Mouse (Mus musculus) hindbrain, embryonic 16.5 days (tissue): ENCODE data around the gene Aco2. TPM values are rescaled to one million over a fixed set of nuclear protein-coding genes. Genes with fewer than 3 reads are reported as not detected.

Experiments used
- ATAC-seq: fragments of 200-750 bp; cut with Nextera tagmentation; 2 replicates; pipeline ENCODE4 v1.8.0; 2017; ENCODE audit warnings: moderate TSS enrichment, moderate library complexity
- H3K27ac ChIP-seq: fragments of 300-500 bp; sonication (generic); 2 replicates; pipeline ENCODE4 v1.5.1; 2014; ENCODE audit warnings: low read depth, mild to moderate bottlenecking, control low read depth, low read length, moderate library complexity
- H3K27me3 ChIP-seq: fragments of 300-500 bp; sonication (generic); replicated peaks from 2 replicates; pipeline ENCODE4 v1.6.1; 2014; ENCODE audit warnings: low read length; ENCODE audit not compliant: control insufficient read depth, insufficient read depth
- H3K36me3 ChIP-seq: fragments of 300-500 bp; sonication (generic); 2 replicates; pipeline ENCODE4 v1.6.1; 2014; ENCODE audit warnings: mild to moderate bottlenecking, low read length, moderate library complexity, mixed read lengths; ENCODE audit not compliant: control insufficient read depth, insufficient read depth
- H3K4me1 ChIP-seq: fragments of 300-500 bp; sonication (generic); 2 replicates; pipeline ENCODE4 v1.6.1; 2014; ENCODE audit warnings: low read depth, low read length; ENCODE audit not compliant: control insufficient read depth, insufficient read depth
- H3K4me2 ChIP-seq: fragments of 300-500 bp; sonication (generic); 2 replicates; pipeline ENCODE4 v1.6.1; 2014; ENCODE audit warnings: mild to moderate bottlenecking, low read length, control low read depth, moderate library complexity
- H3K4me3 ChIP-seq: fragments of 300-500 bp; sonication (generic); 2 replicates; pipeline ENCODE4 v1.5.1; 2014; ENCODE audit warnings: mild to moderate bottlenecking, low read length, control low read depth, moderate library complexity
- H3K9ac ChIP-seq: fragments of 300-500 bp; sonication (generic); 2 replicates; pipeline ENCODE4 v1.6.1; 2014; ENCODE audit warnings: low read depth, mild to moderate bottlenecking, control low read depth, low read length, moderate library complexity
- H3K9me3 ChIP-seq: fragments of 300-500 bp; sonication (generic); 2 replicates; pipeline ENCODE4 v1.6.1; 2014; ENCODE audit warnings: mild to moderate bottlenecking, low read length, moderate library complexity; ENCODE audit not compliant: control insufficient read depth
- WGBS: fragments of 180-500 bp; shearing (Covaris S2); extraction: QIAGEN DNeasy Blood & Tissue Kit; methylation state at CpG from one replicate; pipeline ENCODE4 v1.1.7; 2014; 5-methylcytosine and 5-hydroxymethylcytosine counted together
- polyA plus RNA-seq: library from polyadenylated mRNA; unstranded; fragments of >200 nt; fragmentation: Nextera tagmentation; extraction: Ambion mirVana; gene quantifications from 2 replicates; pipeline ENCODE4 v1.2.1, GENCODE M21; 2015

The Aco2 gene
- polyA plus RNA-seq, 1 experiment from 2014 or later = 346 TPM

DNA sequence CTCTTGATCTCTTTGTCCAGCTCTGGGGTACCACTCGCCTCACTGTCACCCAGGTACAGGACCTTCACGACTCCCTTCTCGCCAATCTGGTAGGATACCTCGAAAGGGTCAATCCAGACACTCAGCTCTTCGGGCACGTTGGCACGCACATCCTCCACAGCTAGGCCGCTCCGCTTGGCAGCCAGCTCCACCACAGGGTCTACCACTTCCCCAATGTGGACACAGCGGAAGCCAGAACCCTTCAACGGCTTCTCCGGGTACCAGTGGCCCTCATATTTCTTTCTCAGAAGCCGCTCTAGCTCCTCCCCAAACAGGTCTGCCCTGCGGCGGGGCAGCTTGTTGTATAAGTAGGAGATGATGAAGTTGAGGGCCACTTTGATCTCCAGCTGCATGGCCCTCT lies 20.7 kb upstream of the Aco2 start:
- H3K9ac ChIP-seq = no peak overlapping the region
- 94% methylated on average over 15 of the region's 15 CpGs for WGBS
- H3K4me3 ChIP-seq = no peak overlapping the region
- H3K4me2 ChIP-seq = no peak overlapping the region
- peaks cover 12% of the 10 kb centered on the region for H3K36me3 ChIP-seq
- H3K27me3 ChIP-seq = no peaks in the 10 kb centered on the region
- no peak overlapping the region for H3K27ac ChIP-seq
- ATAC-seq = no peak
- peaks cover 11% of the 10 kb centered on the region for H3K4me1 ChIP-seq
- H3K9me3 ChIP-seq = no peaks in the 10 kb centered on the region

- no peak overlapping the region for H3K9ac ChIP-seq
- peaks cover 17% of the 10 kb centered on the region for H3K4me1 ChIP-seq
- no peak overlapping the region for H3K4me2 ChIP-seq
- no peak overlapping the region for H3K27ac ChIP-seq
- no peaks in the 10 kb centered on the region for H3K9me3 ChIP-seq
- H3K27me3 ChIP-seq = no peaks in the 10 kb centered on the region
- whole genome bisulfite sequencing = 94% methylated on average over 9 of the region's 9 CpGs
- H3K4me3 ChIP-seq = no peak overlapping the region
- peaks cover 12% of the 10 kb centered on the region for H3K36me3 ChIP-seq
- no peak for ATAC-seq
These were observed 19.6 kb upstream of the Aco2 start for GRCm38 (mm10) chr15:81852411-81853000.

- Histone ChIP-seq H3K9ac (no peak overlapping the region), H3K36me3 (peaks cover 12% of the 10 kb centered on the region), H3K4me3 (no peak overlapping the region), H3K9me3 (no peaks in the 10 kb centered on the region), H3K4me2 (no peak overlapping the region), H3K27me3 (no peaks in the 10 kb centered on the region), H3K4me1 (peaks cover 17% of the 10 kb centered on the region), H3K27ac (no peak overlapping the region)
- 88% methylated on average over 7 of the region's 7 CpGs for WGBS
- no peak for ATAC-seq
These were observed 19.0 kb upstream of the Aco2 start for GRCm38 (mm10) chr15:81853081-81853480.

DNA sequence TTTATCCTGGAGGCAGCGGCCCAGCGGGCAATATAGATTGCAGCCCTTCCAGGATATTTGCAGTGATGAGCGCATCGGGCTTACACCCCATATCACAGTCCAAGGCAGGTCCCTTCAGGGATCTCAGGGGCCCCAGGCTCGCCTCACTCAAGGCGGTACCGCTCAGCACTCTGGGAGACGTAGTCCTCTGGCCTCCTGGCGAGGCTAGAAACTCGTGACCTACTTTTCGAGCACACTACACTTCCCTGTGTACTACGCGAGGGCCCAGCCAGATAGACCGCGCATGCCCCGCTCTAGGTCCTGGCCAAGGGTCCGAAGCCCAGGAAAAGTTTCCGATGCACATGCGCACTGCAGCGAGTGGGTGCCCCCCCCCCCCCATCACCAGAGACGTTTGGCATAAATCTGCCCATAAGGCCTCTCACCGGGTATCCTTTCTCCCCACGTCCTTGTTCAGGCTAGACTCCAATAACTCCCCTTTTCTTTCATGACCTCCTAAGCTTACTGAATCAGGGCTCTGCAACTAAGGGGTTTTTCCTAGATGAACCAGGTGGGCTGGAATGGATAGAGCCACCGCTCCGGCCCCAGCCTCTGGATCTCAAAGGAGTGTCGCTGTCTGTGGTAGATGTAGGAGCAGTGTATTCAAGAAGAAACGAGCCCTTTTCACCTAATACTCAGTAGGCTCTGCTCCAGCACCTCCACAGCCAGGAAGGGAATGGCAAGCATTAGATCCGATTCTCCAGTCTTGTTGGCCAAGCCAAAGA lies 15.9 kb upstream of the Aco2 start:
- under 1% methylated on average over 28 of the region's 28 CpGs for WGBS
- Histone ChIP-seq H3K27ac (peak overlapping the region; percentile 95), H3K9me3 (no peaks in the 10 kb centered on the region), H3K36me3 (no peaks in the 10 kb centered on the region; the same call in 1 of the 2 replicates), H3K27me3 (no peaks in the 10 kb centered on the region), H3K9ac (peak overlapping the region; percentile 92), H3K4me1 (peaks cover 23% of the 10 kb centered on the region), H3K4me2 (peak overlapping the region; percentile 96), H3K4me3 (peak overlapping the region; percentile 91)
- ATAC-seq = peak; percentile 87

DNA sequence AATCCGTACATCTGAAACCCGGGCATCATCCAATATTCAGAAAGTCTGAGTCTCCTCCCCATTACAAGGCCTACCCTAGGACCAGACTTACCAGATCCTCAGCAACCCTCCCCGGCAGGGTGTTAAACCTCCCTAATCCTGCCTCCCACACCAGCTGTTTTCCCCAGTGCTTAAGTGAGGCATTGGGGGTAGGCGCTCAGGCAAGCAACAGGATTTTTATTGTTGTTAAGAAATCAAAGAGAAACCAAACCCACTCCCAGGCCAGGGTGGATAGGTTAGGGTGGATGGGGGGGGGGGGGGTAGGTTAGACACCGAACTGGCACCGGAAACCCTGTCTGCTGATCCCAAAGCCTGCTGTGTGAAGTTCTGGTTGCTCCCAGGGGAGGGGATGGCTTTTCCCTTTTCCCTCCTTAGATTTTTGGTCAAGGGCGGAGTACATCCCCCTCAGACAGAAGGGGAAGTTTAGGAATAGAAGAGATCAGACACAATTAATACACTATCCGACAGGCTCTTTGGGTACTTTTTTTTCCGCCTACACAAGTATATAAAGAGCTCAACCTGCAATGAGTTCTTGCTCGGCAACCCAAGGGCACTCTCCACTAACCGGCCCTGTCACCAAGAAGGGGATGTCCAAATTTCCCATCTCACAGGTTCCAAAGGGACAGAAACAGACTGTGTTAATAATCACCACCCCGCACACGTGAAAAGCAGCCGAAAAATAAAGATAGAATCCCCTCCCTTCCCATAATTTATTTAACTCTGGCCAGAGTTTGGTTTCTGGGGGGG lies 15.0 kb upstream of the Aco2 start:
- H3K4me1 ChIP-seq = peaks cover 23% of the 10 kb centered on the region
- no peaks in the 10 kb centered on the region for H3K9me3 ChIP-seq
- peak overlapping the region; percentile 91 for H3K4me3 ChIP-seq
- no peak for ATAC-seq
- no peaks in the 10 kb centered on the region for H3K27me3 ChIP-seq
- peak overlapping the region; percentile 96 for H3K4me2 ChIP-seq
- WGBS = under 1% methylated on average over 14 of the region's 14 CpGs
- no peaks in the 10 kb centered on the region for H3K36me3 ChIP-seq
- peak overlapping the region; percentile 92 for H3K9ac ChIP-seq
- H3K27ac ChIP-seq = peak overlapping the region; percentile 95

DNA sequence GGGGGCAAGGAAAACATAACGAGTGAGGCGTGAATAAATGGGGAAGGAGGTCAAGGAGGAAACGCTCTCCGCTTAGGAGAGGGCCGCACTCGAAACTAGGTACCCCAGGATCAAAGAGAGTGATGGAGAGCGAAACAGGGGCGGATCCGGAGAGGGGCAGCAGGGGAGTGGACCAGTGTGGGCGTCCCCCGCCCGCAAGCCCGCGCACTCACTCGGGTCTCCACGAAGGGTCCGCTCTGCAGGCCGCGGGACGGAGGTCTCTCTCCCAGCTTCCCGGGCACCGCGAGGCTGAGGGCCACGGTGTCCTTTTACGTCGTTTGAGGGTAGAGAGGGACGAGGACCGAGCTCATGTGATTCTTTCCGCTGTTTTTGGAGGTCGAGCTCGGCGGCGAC lies 14.4 kb upstream of the Aco2 start:
- Histone ChIP-seq H3K36me3 (no peaks in the 10 kb centered on the region), H3K27me3 (no peaks in the 10 kb centered on the region), H3K27ac (peak overlapping the region; percentile 95), H3K4me1 (peaks cover 23% of the 10 kb centered on the region), H3K9me3 (no peaks in the 10 kb centered on the region), H3K4me2 (peak overlapping the region; percentile 96), H3K9ac (peak overlapping the region; percentile 92), H3K4me3 (peak overlapping the region; percentile 91)
- ATAC-seq = 0 out of 2 replicates have a peak, but pooled peaks have one; percentile 5
- WGBS = 0% methylated on average over 31 of the region's 33 CpGs

GRCm38 (mm10) chr15:81858138-81858516 lies 14.0 kb upstream of the Aco2 start:
- peak overlapping the region; percentile 92 for H3K9ac ChIP-seq
- H3K9me3 ChIP-seq = no peaks in the 10 kb centered on the region
- H3K27ac ChIP-seq = peak overlapping the region; percentile 95
- ATAC-seq = peak; percentile 10; the same call in 1 of the 2 replicates
- peak overlapping the region; percentile 96 for H3K4me2 ChIP-seq
- H3K36me3 ChIP-seq = no peaks in the 10 kb centered on the region
- H3K4me3 ChIP-seq = peak overlapping the region; percentile 91
- peaks cover 23% of the 10 kb centered on the region for H3K4me1 ChIP-seq
- WGBS = under 1% methylated on average over 23 of the region's 23 CpGs
- H3K27me3 ChIP-seq = no peaks in the 10 kb centered on the region

DNA sequence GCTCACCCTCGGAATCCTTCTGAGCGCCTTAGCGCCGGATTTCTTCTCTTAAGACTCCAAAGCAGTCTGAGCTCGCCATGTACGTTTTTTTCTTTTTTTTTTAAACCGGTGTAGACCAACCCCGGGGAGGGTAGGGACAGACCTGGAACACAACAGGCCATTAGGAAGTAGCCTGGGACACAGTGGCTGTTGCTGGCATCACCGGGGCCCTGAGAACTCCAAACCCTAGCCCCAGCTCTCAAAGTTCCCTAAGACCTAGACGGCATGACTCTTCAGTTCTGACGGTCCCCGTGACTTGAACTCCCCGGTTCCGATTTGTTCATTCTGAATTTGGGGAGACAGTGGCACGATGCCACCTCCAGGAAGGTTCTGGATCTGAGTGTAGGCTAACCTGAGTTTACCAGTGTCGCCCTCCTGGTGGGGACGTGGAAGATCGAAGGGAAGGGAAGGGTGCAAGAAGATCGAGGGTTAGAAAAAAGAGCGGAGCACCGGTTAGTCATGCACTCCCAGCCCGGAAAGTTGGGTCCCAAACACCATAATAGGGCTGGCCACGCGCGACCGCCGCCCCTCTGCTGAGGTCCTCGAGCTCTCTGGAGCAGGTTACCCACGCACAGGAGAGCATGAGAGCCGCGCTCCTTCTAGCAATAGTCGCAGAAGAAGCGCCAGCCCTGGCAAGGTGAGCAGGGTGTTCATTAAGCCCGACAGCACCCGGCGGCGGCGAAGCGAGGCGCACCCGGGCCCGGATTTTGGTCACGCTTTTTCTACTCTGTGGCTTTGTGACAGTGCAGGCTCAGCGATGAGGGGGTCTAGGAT lies 13.4 kb upstream of the Aco2 start, which contains the start of gene Tob2:
TSS of gene Tob2 (minus strand) at position 280 of the 813 bp plus-strand sequence.
- Histone ChIP-seq H3K4me3 (peak within 1 kb of the TSS; percentile 91), H3K9me3 (no peaks in the 10 kb centered on the region), H3K4me2 (peak within 1 kb of the TSS; percentile 96), H3K27me3 (no peaks in the 10 kb centered on the region), H3K9ac (peak within 1 kb of the TSS; percentile 92), H3K36me3 (no peaks in the 10 kb centered on the region), H3K27ac (peak within 1 kb of the TSS; percentile 95), H3K4me1 (peaks cover 23% of the 10 kb centered on the region)
- ATAC-seq = peak; percentile 7; the same call in 1 of the 2 replicates
- under 1% methylated on average over 44 of the region's 44 CpGs for WGBS
